Mouse (Mus musculus) intestine, postnatal 0 days (tissue): ENCODE measurements around the gene Foxm1. TPM values are rescaled to one million over a fixed set of nuclear protein-coding genes. Genes with fewer than 3 reads are reported as not detected.

ENCODE experiments used
- ATAC-seq: fragments of 200-750 bp; cut with Nextera tagmentation; 2 replicates; pipeline ENCODE4 v1.8.0; 2017; ENCODE audit warnings: mild to moderate bottlenecking, moderate TSS enrichment, moderate library complexity
- H3K27ac ChIP-seq: fragments of 300-500 bp; sonication (generic); 2 replicates; pipeline ENCODE4 v1.5.1; 2014; ENCODE audit warnings: mild to moderate bottlenecking, low read depth, low read length, moderate library complexity
- H3K27me3 ChIP-seq: fragments of 300-500 bp; sonication (generic); replicated peaks from 2 replicates; pipeline ENCODE4 v1.6.1; 2014; ENCODE audit warnings: low read length, mixed read lengths; ENCODE audit not compliant: control insufficient read depth, insufficient read depth
- H3K36me3 ChIP-seq: fragments of 300-500 bp; sonication (generic); 2 replicates; pipeline ENCODE4 v1.6.1; 2014; ENCODE audit warnings: mild to moderate bottlenecking, moderate library complexity; ENCODE audit not compliant: control insufficient read depth, insufficient read depth
- H3K4me1 ChIP-seq: fragments of 300-500 bp; sonication (generic); replicated peaks from 2 replicates; pipeline ENCODE4 v1.6.1; 2014; ENCODE audit warnings: antibody characterized with exemption, low read length, mixed read lengths; ENCODE audit not compliant: control insufficient read depth, insufficient read depth
- H3K4me2 ChIP-seq: fragments of 300-500 bp; sonication (generic); replicated peaks from 2 replicates; pipeline ENCODE4 v1.6.1; 2014; ENCODE audit warnings: low read depth, mild to moderate bottlenecking, moderate library complexity
- H3K4me3 ChIP-seq: fragments of 300-500 bp; sonication (generic); 2 replicates; pipeline ENCODE4 v1.5.1; 2014; ENCODE audit warnings: low read depth, low read length
- H3K9ac ChIP-seq: fragments of 300-500 bp; sonication (generic); 2 replicates; pipeline ENCODE4 v1.6.1; 2014; ENCODE audit warnings: mild to moderate bottlenecking, low read depth, low read length
- H3K9me3 ChIP-seq: fragments of 300-500 bp; sonication (generic); 2 replicates; pipeline ENCODE4 v1.6.1; 2016; ENCODE audit warnings: mixed run types; ENCODE audit not compliant: control insufficient read depth
- CTCF ChIP-seq: sonication (generic); IDR thresholded peaks from 2 replicates; pipeline ENCODE4 v1.5.1; 2016; ENCODE audit warnings: low read depth, mild to moderate bottlenecking, control low read depth, antibody characterized with exemption, moderate library complexity
- WGBS: fragments of 180-500 bp; shearing (Covaris S2); extraction: QIAGEN DNeasy Blood & Tissue Kit; methylation state at CpG from one replicate; pipeline ENCODE4 v1.1.7; 2014; 5-methylcytosine and 5-hydroxymethylcytosine counted together
- polyA plus RNA-seq: library from polyadenylated mRNA; unstranded; fragments of >200 nt; fragmentation: Nextera tagmentation; extraction: Ambion mirVana; gene quantifications from 2 replicates; pipeline ENCODE4 v1.2.1, GENCODE M21; 2015

Gene Foxm1
- polyA plus RNA-seq, 1 experiment from 2014 or later, result 5.7 TPM

DNA sequence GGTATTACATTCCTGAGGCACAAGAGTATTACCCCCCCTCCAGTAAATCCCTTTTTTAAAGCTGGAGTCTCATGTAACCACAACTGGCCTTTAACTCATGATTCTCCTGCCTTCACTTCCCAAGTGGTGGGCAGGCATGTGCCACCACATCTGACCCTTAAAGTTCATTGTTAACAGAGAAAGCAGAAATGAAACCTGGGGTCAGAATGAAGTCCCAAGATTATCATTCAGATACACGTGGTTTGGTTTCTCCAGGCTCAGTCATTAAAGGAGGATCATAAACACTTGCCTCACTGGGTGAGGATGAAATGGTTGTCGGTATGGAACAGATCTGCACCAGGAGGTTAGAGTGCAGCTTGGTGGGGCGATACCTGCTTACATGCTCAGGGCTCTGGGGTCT is 18.5 kb downstream of the Foxm1 start:
- Histone ChIP-seq H3K9ac (no peak overlapping the region), H3K36me3 (no peaks in the 10 kb centered on the region), H3K4me1 (no peaks in the 10 kb centered on the region), H3K9me3 (no peaks in the 10 kb centered on the region), H3K27me3 (no peaks in the 10 kb centered on the region), H3K27ac (no peak overlapping the region), H3K4me2 (no peak overlapping the region), H3K4me3 (no peak overlapping the region)
- 54% methylated on average over 3 of the region's 3 CpGs for WGBS
- no peak for ATAC-seq
- no peak for TF ChIP-seq CTCF

DNA sequence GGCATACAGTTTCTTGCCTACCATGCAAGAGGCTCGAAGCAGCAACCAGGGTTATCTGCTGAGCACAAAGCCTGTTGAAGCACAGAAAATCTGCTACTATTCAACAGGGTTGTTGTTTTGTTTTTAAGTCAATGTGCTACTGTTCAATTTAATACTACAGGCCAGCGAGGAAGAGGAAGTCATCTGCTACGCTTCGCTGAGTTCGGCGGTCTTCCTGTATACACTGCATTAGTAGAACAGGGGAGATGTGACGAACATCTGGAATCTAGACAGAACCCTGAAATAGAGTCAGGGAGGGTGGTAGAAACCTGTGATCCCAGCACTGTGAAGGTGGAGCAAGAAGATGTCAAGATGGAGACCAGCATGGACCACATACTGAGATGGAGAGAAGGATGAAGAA is 21.0 kb downstream of the Foxm1 start:
- Histone ChIP-seq H3K27ac (no peak overlapping the region), H3K4me3 (no peak overlapping the region), H3K27me3 (no peaks in the 10 kb centered on the region), H3K9ac (no peak overlapping the region), H3K4me1 (no peaks in the 10 kb centered on the region), H3K36me3 (no peaks in the 10 kb centered on the region), H3K4me2 (no peak overlapping the region), H3K9me3 (no peaks in the 10 kb centered on the region)
- no peak for ATAC-seq
- no peak for TF ChIP-seq CTCF
- 75% methylated on average over 7 of the region's 7 CpGs for WGBS

DNA sequence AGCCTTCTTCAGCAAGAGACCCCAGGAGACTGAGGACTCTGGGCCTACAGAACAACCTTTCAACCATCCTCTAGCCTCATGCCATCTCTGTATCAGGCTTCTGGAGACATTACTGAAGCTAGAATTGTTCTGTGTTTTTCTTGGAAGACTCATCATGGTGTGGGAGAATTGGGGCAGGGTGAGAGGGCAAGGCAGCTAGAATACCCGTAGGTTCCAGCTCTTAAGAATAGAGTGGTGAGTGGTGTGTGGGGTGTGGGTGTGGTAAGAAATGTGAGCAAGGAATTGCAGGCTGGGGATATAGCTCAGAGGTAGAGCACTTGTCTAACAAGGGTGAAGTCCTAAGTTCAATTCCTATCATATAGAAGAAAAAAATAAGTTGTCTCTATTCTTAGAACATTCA is 22.3 kb downstream of the Foxm1 start:
- WGBS, result 40% methylated on average over 1 of the region's 1 CpGs
- TF ChIP-seq CTCF, result no peak
- H3K4me1 ChIP-seq, result no peaks in the 10 kb centered on the region
- H3K9ac ChIP-seq, result no peak overlapping the region
- H3K27ac ChIP-seq, result no peak overlapping the region
- no peaks in the 10 kb centered on the region for H3K9me3 ChIP-seq
- no peak overlapping the region for H3K4me3 ChIP-seq
- peak; percentile 45; the same call in 1 of the 2 replicates for ATAC-seq
- H3K36me3 ChIP-seq, result no peaks in the 10 kb centered on the region
- no peak overlapping the region for H3K4me2 ChIP-seq
- H3K27me3 ChIP-seq, result no peaks in the 10 kb centered on the region

DNA sequence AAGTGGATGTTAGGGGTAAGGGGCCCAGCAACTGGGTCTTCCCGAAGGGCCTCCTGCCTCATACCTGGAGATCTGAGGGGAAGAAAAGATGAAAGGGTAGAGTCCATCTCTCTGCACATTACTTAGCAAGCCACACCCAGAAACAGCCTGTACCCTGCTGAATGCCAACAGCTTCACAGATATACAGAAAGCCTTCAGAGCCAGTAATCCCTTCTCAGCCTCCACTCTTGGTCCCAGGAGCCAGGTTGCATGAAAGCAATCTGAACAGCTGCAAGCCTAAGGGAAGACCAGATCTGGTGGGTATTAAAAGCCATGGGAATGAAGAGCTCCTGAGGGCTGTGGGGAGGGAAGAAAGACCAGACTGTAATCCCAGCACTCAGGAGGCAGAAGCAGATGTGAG is 26.4 kb downstream of the Foxm1 start:
- Histone ChIP-seq H3K4me1 (no peaks in the 10 kb centered on the region), H3K9me3 (no peaks in the 10 kb centered on the region), H3K27me3 (no peaks in the 10 kb centered on the region), H3K36me3 (no peaks in the 10 kb centered on the region), H3K4me2 (peak overlapping the region; percentile 10; the same call in 1 of the 2 replicates), H3K27ac (peak overlapping the region; percentile 24; the same call in 1 of the 2 replicates), H3K9ac (no peak overlapping the region), H3K4me3 (no peak overlapping the region)
- 39% methylated on average over 1 of the region's 1 CpGs for WGBS
- no peak for TF ChIP-seq CTCF
- peak; percentile 68 for ATAC-seq

DNA sequence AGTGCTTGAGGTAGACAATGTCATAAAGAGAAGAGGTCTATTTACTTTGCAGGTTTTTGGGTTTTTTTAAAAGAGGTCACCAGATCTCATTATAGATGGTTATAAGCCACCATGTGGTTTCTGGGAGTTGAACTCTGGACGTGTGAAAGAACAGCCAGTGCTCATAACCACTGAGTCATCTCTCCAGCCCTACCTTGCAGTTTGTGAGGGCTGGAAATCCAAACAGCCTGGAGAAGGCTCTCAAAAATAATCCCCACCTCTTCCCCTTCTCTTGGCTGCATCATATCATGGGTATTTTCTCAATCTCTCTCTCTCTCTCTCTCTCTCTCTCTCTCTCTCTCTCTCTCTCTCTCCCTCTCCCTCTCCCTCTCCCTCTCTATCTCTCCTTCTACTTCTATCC is 27.9 kb downstream of the Foxm1 start:
- no peak for ATAC-seq
- 26% methylated on average over 1 of the region's 1 CpGs for WGBS
- Histone ChIP-seq H3K36me3 (no peaks in the 10 kb centered on the region), H3K4me2 (no peak overlapping the region), H3K4me3 (no peak overlapping the region), H3K27ac (no peak overlapping the region), H3K27me3 (no peaks in the 10 kb centered on the region), H3K9me3 (no peaks in the 10 kb centered on the region), H3K4me1 (no peaks in the 10 kb centered on the region), H3K9ac (no peak overlapping the region)
- TF ChIP-seq CTCF, result no peak

DNA sequence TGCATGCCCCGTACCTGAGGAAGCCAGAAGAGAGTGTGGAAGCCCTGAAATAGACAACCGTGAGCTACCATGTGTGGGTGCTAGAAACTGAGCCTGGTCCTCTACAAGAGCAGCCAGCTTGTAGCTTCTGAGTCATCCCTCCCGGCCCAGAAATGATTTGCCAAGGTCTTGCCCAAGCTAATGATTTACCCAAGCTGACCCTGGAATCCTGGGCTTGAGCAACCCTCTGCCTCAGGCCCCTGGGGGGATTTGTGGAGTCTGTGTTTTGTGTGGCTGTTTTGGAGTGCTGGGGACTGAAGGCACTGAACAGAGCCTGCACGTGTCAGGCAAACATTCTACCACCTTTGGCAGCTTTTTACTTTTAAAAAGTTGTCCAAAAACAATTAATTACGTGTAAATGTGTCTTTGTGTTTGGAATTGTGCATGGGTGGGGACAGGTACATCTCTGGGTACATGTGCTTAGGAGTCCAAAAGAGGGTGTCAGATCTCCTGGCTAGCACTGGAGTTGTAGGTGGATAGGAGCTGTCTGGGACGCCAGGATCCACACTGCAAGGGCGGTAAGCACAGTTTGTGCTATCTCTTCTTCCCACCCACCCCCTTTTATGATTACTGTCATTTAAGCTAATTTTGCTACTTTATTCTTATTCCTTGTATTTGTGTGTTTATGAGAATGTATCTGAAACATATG is 35.0 kb downstream of the Foxm1 start:
- Histone ChIP-seq H3K36me3 (no peaks in the 10 kb centered on the region), H3K4me2 (no peak overlapping the region), H3K4me1 (no peaks in the 10 kb centered on the region), H3K27ac (no peak overlapping the region), H3K4me3 (no peak overlapping the region), H3K9ac (no peak overlapping the region), H3K9me3 (no peaks in the 10 kb centered on the region), H3K27me3 (no peaks in the 10 kb centered on the region)
- TF ChIP-seq CTCF, result no peak
- peak; percentile 67; the same call in 1 of the 2 replicates for ATAC-seq
- 54% methylated on average over 7 of the region's 7 CpGs for WGBS
